Mouse (Mus musculus) midbrain, embryonic 10.5 days (tissue): Measurements from ENCODE around the gene Jarid2. TPM values are rescaled to one million over a fixed set of nuclear protein-coding genes. Genes with fewer than 3 reads are reported as not detected.
"Not testable (repeated sequence)": the region's sequence is repeated elsewhere in the genome, so short reads cannot be mapped to it uniquely, and the experiment has no call there.

Source experiments
- DNase-seq: peaks from one replicate; pipeline ENCODE4 v3.0.0-alpha.2; 2017; ENCODE audit warnings: low spot score
- H3K27ac ChIP-seq: fragments of 300-500 bp; sonication (generic); replicated peaks from 2 replicates; pipeline ENCODE4 v1.5.1; 2016; ENCODE audit warnings: mild to moderate bottlenecking
- H3K27me3 ChIP-seq: fragments of 300-500 bp; sonication (generic); 2 replicates; pipeline ENCODE4 v1.6.1; 2016; ENCODE audit warnings: low read depth, mild to moderate bottlenecking; ENCODE audit not compliant: poor library complexity, severe bottlenecking
- H3K36me3 ChIP-seq: fragments of 300-500 bp; sonication (generic); 2 replicates; pipeline ENCODE4 v1.6.1; 2016; ENCODE audit warnings: mild to moderate bottlenecking, moderate library complexity
- H3K4me1 ChIP-seq: fragments of 300-500 bp; sonication (generic); 2 replicates; pipeline ENCODE4 v1.6.1; 2016
- H3K4me3 ChIP-seq: fragments of 300-500 bp; sonication (generic); 2 replicates; pipeline ENCODE4 v1.5.1; 2016; ENCODE audit warnings: mild to moderate bottlenecking, moderate library complexity
- H3K9me3 ChIP-seq: fragments of 300-500 bp; sonication (generic); replicated peaks from 2 replicates; pipeline ENCODE4 v1.6.1; 2016; ENCODE audit warnings: mild to moderate bottlenecking
- WGBS: fragments of 180-500 bp; shearing (Covaris S2); methylation state at CpG from one replicate; pipeline ENCODE4 v1.1.7; 2016; 5-methylcytosine and 5-hydroxymethylcytosine counted together
- polyA plus RNA-seq: library from polyadenylated mRNA; unstranded; fragments of >200 nt; fragmentation: Nextera tagmentation; extraction: Ambion mirVana; gene quantifications from 2 replicates; pipeline ENCODE4 v1.2.1, GENCODE M21; 2016

Gene Jarid2
- polyA plus RNA-seq, 1 experiment from 2014 or later, result 63.8 TPM

- Histone ChIP-seq H3K9me3 (no peaks in the 10 kb centered on the region), H3K4me1 (no peaks in the 10 kb centered on the region; the same call in 1 of the 2 replicates), H3K4me3 (no peak overlapping the region), H3K27me3 (no peaks in the 10 kb centered on the region), H3K36me3 (peaks cover 2% of the 10 kb centered on the region; the same call in 1 of the 2 replicates), H3K27ac (no peak overlapping the region)
- DNase-seq, result no peak
- 93% methylated on average over 4 of the region's 4 CpGs for whole genome bisulfite sequencing
Measured at GRCm38 (mm10) chr13:44832866-44833265, 103.6 kb downstream of the Jarid2 start.

GRCm38 (mm10) chr13:44833353-44833752 lies 104.1 kb downstream of the Jarid2 start:
- H3K4me3 ChIP-seq, result no peak overlapping the region
- no peak for DNase-seq
- no peak overlapping the region for H3K27ac ChIP-seq
- WGBS, result 74% methylated on average over 3 of the region's 3 CpGs
- H3K36me3 ChIP-seq, result peaks cover 2% of the 10 kb centered on the region; the same call in 1 of the 2 replicates
- H3K27me3 ChIP-seq, result no peaks in the 10 kb centered on the region
- H3K4me1 ChIP-seq, result no peaks in the 10 kb centered on the region; the same call in 1 of the 2 replicates
- H3K9me3 ChIP-seq, result no peaks in the 10 kb centered on the region

- H3K4me3 ChIP-seq, result no peak overlapping the region
- no peaks in the 10 kb centered on the region for H3K9me3 ChIP-seq
- H3K4me1 ChIP-seq, result peaks cover 36% of the 10 kb centered on the region
- no peak for DNase-seq
- H3K27ac ChIP-seq, result no peak overlapping the region
- no peaks in the 10 kb centered on the region for H3K27me3 ChIP-seq
- 0 out of 2 replicates have a peak, but pooled peaks cover 2% of the 10 kb centered on the region for H3K36me3 ChIP-seq
- WGBS, result 90% methylated on average over 6 of the region's 6 CpGs
Measured at GRCm38 (mm10) chr13:44837445-44837844, 108.2 kb downstream of the Jarid2 start.

GRCm38 (mm10) chr13:44839866-44840835 lies 110.9 kb downstream of the Jarid2 start:
- peak overlapping the region; percentile 47 for H3K4me3 ChIP-seq
- no peaks in the 10 kb centered on the region for H3K27me3 ChIP-seq
- H3K27ac ChIP-seq, result peak overlapping the region; percentile 83
- 10% methylated on average over 20 of the region's 20 CpGs for WGBS
- peak; percentile 74 for DNase-seq
- peaks cover 56% of the 10 kb centered on the region for H3K4me1 ChIP-seq
- no peaks in the 10 kb centered on the region for H3K36me3 ChIP-seq
- H3K9me3 ChIP-seq, result no peaks in the 10 kb centered on the region

DNA sequence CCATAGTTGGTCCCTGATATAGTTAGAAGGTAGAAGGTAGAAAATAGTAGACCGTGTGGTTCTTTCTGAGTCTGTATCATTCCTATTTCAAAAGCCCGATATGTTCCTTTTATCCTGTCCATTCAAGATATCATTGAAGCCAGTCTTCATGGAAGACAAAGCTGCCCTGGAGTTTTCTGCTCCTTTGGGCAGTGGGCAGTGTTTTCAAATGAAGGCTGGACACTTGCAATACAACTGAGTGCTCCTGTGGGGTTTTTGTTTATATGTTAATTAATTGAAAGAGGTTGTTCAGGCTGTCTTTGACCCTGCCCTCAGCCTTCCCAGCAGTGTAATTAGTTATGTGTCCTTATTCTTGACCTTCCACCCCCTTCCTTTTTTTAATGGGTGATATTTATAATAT lies 122.2 kb downstream of the Jarid2 start:
- Histone ChIP-seq H3K4me1 (peaks cover 20% of the 10 kb centered on the region), H3K9me3 (no peaks in the 10 kb centered on the region), H3K4me3 (no peak overlapping the region), H3K36me3 (peaks cover 41% of the 10 kb centered on the region), H3K27ac (no peak overlapping the region), H3K27me3 (no peaks in the 10 kb centered on the region)
- 64% methylated on average over 2 of the region's 2 CpGs for WGBS
- no peak for DNase-seq

DNA sequence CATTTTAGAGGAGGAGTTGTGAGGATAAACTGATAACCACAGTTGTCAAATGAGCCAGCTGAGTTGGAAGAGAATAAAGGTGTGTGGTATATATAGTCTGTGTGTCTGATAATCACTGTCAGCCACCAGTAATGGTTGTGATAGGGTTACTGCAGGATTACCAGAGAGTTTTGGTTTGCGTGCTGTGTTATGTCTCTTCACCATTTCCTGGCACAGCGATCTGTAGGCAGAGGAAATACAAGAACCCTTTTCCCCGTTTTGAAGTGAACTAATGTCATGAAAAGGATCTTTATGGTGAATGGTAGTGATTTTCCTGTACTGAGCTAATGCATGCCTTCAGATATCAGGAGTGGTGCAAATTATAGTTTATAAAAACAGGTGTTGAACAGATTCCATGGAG lies 122.8 kb downstream of the Jarid2 start:
- Histone ChIP-seq H3K27ac (no peak overlapping the region), H3K4me1 (peaks cover 26% of the 10 kb centered on the region), H3K9me3 (no peaks in the 10 kb centered on the region), H3K36me3 (peaks cover 41% of the 10 kb centered on the region), H3K27me3 (no peaks in the 10 kb centered on the region), H3K4me3 (no peak overlapping the region)
- 86% methylated on average over 3 of the region's 3 CpGs for WGBS
- DNase-seq, result no peak

DNA sequence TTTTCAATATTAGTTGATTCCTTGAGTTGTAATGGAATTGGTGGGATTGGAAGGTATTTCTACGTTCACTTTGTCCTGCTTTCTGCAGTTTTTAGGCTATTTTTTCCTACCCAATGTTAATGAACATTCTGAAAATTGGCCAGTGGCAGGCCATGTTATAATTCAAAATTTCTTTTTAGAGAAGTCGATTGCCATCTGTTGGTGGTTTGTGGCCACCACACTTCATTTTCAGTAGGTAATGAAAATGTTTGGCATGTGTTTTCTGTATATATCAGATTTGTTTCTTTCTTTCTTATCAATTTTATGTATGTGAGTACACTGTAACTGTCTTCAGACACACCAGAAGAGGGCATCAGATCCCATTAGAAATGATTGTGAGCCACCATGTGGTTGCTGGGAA lies 136.3 kb downstream of the Jarid2 start:
- DNase-seq, result no peak
- Histone ChIP-seq H3K27me3 (no peaks in the 10 kb centered on the region), H3K4me3 (no peak overlapping the region), H3K4me1 (peaks cover 6% of the 10 kb centered on the region; the same call in 1 of the 2 replicates), H3K9me3 (peaks cover 7% of the 10 kb centered on the region; the same call in 1 of the 2 replicates), H3K27ac (no peak overlapping the region), H3K36me3 (0 out of 2 replicates have a peak, but pooled peaks cover 5% of the 10 kb centered on the region)
- 96% methylated on average over 2 of the region's 2 CpGs for WGBS

DNA sequence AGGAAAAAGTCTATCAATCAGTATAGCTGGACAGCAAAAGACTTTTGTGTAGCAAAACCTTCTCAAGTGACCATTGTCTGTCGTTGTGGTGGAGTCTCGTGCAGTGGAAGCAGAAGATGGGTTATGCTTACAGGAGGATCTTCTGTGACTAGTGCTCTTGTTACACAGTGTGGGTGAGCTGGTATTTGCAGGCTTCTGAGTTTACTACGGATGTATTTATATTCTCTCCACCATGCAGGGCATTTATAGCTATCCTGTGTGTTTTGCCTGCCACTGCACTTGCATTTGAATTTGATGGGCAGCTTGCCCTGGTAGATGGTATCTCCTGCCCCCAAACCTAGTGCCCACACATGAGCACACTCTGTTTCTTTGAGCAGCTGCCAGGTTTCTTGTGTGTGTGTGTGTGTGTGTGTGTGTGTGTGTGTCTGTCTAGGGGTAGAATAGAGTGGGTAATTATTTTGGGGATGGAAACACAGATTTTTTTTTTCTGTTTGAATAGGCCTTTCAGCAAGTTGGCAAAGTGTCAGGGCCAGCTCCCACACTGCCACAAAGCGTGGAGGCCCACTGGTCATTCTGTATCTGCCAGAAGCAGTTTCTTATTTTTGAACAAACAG lies 138.9 kb downstream of the Jarid2 start:
- WGBS, result 86% methylated on average over 4 of the region's 4 CpGs
- Histone ChIP-seq H3K36me3 (0 out of 2 replicates have a peak, but pooled peaks cover 5% of the 10 kb centered on the region), H3K4me1 (peaks cover 6% of the 10 kb centered on the region; the same call in 1 of the 2 replicates), H3K27me3 (no peaks in the 10 kb centered on the region), H3K4me3 (no peak overlapping the region), H3K9me3 (peaks cover 7% of the 10 kb centered on the region; the same call in 1 of the 2 replicates), H3K27ac (no peak overlapping the region)
- no peak for DNase-seq

DNA sequence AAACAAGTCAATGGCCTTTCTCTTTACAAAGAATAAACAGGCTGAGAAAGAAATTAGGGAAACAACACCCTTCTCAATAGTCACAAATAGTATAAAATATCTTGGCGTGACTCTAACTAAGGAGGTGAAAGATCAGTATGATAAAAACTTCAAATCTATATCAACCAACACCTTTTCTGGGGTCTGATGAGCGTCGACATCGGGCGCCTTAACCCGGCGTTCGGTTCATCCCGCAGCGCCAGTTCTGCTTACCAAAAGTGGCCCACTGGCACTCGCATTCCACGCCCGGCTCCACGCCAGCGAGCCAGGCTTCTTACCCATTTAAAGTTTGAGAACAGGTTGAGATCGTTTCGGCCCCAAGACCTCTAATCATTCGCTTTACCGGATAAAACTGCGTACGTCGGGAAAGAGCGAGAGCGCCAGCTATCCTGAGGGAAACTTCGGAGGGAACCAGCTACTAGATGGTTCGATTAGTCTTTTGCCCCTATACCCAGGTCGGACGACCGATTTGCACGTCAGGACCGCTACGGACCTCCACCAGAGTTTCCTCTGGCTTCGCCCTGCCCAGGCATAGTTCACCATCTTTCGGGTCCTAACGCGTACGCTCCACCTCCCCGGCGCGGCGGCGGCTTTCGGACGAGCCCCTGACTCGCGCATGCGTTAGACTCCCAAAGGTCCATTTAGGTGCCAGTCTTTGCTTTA lies 140.3 kb downstream of the Jarid2 start:
- not testable (repeated sequence) for H3K9me3 ChIP-seq, H3K27me3 ChIP-seq, H3K4me3 ChIP-seq, H3K27ac ChIP-seq
- WGBS, result 76% methylated on average over 47 of the region's 47 CpGs
- Histone ChIP-seq H3K36me3 (peaks cover 11% of the 10 kb centered on the region), H3K4me1 (peaks cover 13% of the 10 kb centered on the region; the same call in 1 of the 2 replicates)
- peak; percentile 100 for DNase-seq

DNA sequence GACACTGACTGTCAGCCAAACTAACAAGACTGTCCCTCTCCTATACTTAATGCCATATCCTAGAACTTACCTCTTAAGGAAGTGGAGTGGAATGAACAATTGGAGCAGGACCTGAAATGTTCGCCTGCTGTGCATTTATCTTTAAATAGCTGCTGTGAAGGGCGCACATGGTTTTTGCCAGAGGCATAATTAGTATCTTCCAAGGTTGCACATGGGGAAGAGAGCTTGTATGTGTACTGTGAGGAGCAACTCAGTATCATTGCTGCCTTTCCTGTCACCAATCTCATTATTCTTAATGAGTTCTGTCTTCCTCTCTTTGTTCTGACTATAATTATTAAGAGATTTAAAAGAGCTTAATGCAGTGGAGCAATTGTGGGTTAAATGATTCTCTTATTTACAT lies 147.5 kb downstream of the Jarid2 start:
- no peaks in the 10 kb centered on the region for H3K27me3 ChIP-seq

DNA sequence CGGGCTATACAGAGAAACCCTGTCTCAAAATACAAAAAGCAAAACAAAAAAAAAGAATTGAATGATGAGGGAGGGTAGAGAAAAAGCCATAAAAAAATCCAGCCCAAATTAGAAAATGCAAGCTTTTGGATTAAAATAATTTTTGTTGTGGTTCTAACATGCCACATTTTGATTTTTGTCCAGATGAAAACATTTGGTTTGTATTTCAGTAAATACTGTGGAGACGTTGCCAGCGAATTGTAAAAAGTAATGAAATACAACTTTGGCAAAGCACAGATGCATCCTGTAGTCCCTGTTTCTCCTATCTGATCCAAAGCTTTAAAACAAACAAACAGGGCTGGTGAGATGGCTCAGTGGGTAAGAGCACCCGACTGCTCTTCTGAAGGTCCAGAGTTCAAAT lies 151.7 kb downstream of the Jarid2 start:
- no peak for DNase-seq

More for the DNA sequence above, 147.5 kb downstream of the Jarid2 start:
- Histone ChIP-seq H3K4me3 (no peak overlapping the region), H3K4me1 (peaks cover 28% of the 10 kb centered on the region), H3K9me3 (no peaks in the 10 kb centered on the region), H3K27ac (no peak overlapping the region), H3K36me3 (peaks cover 19% of the 10 kb centered on the region)
- WGBS, result 91% methylated on average over 2 of the region's 2 CpGs
- DNase-seq, result no peak

DNA sequence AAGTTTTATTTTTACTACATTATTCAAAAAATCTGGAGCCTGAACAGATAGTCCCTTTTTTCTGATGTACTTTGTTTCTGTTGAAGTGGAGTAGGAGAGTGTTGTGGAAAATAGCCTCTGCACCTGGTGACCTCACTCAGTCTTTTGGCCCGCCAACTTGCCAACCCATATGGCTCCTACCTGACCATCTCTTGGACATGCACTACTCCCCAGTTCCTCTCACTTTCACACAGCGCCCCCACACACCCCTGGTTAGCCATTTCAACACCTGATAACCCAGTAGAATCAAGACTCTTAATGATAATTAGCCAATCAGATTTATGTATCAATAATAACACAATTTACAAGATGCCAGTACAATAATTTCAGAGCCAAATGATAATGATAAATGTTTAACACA lies 156.9 kb downstream of the Jarid2 start:
- WGBS, result 92% methylated on average over 2 of the region's 2 CpGs
- no peaks in the 10 kb centered on the region for H3K4me1 ChIP-seq

More for the DNA sequence above, 151.7 kb downstream of the Jarid2 start:
- no peaks in the 10 kb centered on the region for H3K9me3 ChIP-seq
- 90% methylated on average over 4 of the region's 4 CpGs for WGBS
- no peaks in the 10 kb centered on the region for H3K27me3 ChIP-seq
- no peak overlapping the region for H3K27ac ChIP-seq
- H3K4me3 ChIP-seq, result no peak overlapping the region
- H3K36me3 ChIP-seq, result peaks cover 22% of the 10 kb centered on the region
- peaks cover 20% of the 10 kb centered on the region for H3K4me1 ChIP-seq

More for the DNA sequence above, 156.9 kb downstream of the Jarid2 start:
- Histone ChIP-seq H3K4me3 (no peak overlapping the region), H3K27ac (no peak overlapping the region), H3K27me3 (no peaks in the 10 kb centered on the region), H3K9me3 (no peaks in the 10 kb centered on the region), H3K36me3 (peaks cover 34% of the 10 kb centered on the region)
- no peak for DNase-seq
